Mouse (Mus musculus) liver, adult 2 months (tissue): Measurements from ENCODE around the gene Gm32717. TPM values are rescaled to one million over a fixed set of nuclear protein-coding genes. Genes with fewer than 3 reads are reported as not detected.

Source experiments
- polyA plus RNA-seq: library from polyadenylated mRNA; depleted of rRNA; stranded (reverse); fragments of >200 nt; gene quantifications from 2 replicates; pipeline ENCODE4 v1.2.3, GENCODE M21; 2012; rRNA removed
- total RNA-seq: library from RNA; depleted of rRNA; stranded (reverse); fragments of >200 nt; gene quantifications from 2 replicates; pipeline ENCODE4 v1.2.3, GENCODE M21; 2014; rRNA removed

Gene Gm32717
- total and polyA plus RNA-seq, 2 experiments, result not detected

Other genes with a start within 250 kb of the Gm32717 start
- 0.94 and 1.1 TPM in 2 replicates for gene Mdm1, start 99.0 kb downstream of the Gm32717 start, total RNA-seq
- 0.35 and 0.49 TPM in 2 replicates for gene Mdm1, start 99.0 kb downstream of the Gm32717 start, polyA plus RNA-seq
- gene Il22, start 35.8 kb downstream of the Gm32717 start, total RNA-seq, result not detected in 2 replicates
- not detected in 2 replicates for gene Il22, start 35.8 kb downstream of the Gm32717 start, polyA plus RNA-seq
- gene Gm32802, start 17.9 kb upstream of the Gm32717 start, total RNA-seq, result not detected in 2 replicates
- gene Gm32802, start 17.9 kb upstream of the Gm32717 start, polyA plus RNA-seq, result not detected in 2 replicates
- gene Iltifb, start 54.3 kb upstream of the Gm32717 start, total RNA-seq, result not detected in 2 replicates
- not detected in 2 replicates for gene Iltifb, start 54.3 kb upstream of the Gm32717 start, polyA plus RNA-seq
- gene Gm9040, start 86.2 kb upstream of the Gm32717 start, total RNA-seq, result not detected in 2 replicates
- not detected in 2 replicates for gene Gm9040, start 86.2 kb upstream of the Gm32717 start, polyA plus RNA-seq
- not detected in 2 replicates for gene Gm9044, start 91.6 kb upstream of the Gm32717 start, total RNA-seq
- gene Gm9044, start 91.6 kb upstream of the Gm32717 start, polyA plus RNA-seq, result not detected in 2 replicates
- not detected in 2 replicates for gene Gm9045, start 97.1 kb upstream of the Gm32717 start, total RNA-seq
- gene Gm9045, start 97.1 kb upstream of the Gm32717 start, polyA plus RNA-seq, result not detected in 2 replicates
- gene Gm9046, start 102.5 kb upstream of the Gm32717 start, total RNA-seq, result not detected in 2 replicates
- gene Gm9046, start 102.5 kb upstream of the Gm32717 start, polyA plus RNA-seq, result not detected in 2 replicates
- gene Gm9048, start 107.9 kb upstream of the Gm32717 start, total RNA-seq, result not detected in 2 replicates
- not detected in 2 replicates for gene Gm9048, start 107.9 kb upstream of the Gm32717 start, polyA plus RNA-seq
- not detected in 2 replicates for gene Gm9049, start 113.3 kb upstream of the Gm32717 start, total RNA-seq
- gene Gm9049, start 113.3 kb upstream of the Gm32717 start, polyA plus RNA-seq, result not detected in 2 replicates
- gene Ifng, start 200.3 kb upstream of the Gm32717 start, total RNA-seq, result not detected in 2 replicates
- gene Ifng, start 200.3 kb upstream of the Gm32717 start, polyA plus RNA-seq, result 0.07 and 0.10 TPM in 2 replicates